Mouse (Mus musculus) c-Kit-positive CD71-negative TER-119-negative erythroid progenitor cells, embryonic 14.5 days (primary cell): ENCODE measurements around the gene Gm49337.
A peak's percentile ranks its signal among the peaks of the same experiment; 100 is the strongest.

Experiments used
- DNase-seq: peaks from one replicate; pipeline ENCODE4 v3.0.0-alpha.2; 2013; ENCODE audit warnings: low read depth

Gm49337 gene

DNA sequence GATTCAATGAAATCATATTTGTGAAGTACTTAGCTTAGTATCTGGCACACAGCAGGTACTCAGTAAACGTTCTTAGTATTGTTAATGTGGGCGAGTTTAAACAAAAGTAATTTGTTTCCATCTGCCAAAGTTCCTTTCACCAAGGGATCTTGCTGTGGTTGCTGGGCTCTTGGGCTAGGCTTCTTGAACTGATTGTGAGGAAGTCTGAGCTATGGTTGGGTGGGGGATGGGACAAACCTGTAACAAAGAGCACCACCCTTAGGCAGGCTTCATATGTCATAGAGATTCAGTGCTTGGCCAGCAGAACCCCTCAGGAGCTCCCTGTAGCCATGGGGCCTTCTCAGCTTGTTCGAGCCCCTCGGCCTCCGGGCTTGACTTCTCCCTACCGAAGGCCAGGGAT lies at the start of gene Gm49337, which contains the start of gene 1700042G07Rik:
Gene Gm49337 (plus strand): TSS at position 313 of the 400 bp plus-strand sequence.
Gene 1700042G07Rik (plus strand): TSS at position 301 of the 400 bp plus-strand sequence.
- no peak for DNase-seq

DNA sequence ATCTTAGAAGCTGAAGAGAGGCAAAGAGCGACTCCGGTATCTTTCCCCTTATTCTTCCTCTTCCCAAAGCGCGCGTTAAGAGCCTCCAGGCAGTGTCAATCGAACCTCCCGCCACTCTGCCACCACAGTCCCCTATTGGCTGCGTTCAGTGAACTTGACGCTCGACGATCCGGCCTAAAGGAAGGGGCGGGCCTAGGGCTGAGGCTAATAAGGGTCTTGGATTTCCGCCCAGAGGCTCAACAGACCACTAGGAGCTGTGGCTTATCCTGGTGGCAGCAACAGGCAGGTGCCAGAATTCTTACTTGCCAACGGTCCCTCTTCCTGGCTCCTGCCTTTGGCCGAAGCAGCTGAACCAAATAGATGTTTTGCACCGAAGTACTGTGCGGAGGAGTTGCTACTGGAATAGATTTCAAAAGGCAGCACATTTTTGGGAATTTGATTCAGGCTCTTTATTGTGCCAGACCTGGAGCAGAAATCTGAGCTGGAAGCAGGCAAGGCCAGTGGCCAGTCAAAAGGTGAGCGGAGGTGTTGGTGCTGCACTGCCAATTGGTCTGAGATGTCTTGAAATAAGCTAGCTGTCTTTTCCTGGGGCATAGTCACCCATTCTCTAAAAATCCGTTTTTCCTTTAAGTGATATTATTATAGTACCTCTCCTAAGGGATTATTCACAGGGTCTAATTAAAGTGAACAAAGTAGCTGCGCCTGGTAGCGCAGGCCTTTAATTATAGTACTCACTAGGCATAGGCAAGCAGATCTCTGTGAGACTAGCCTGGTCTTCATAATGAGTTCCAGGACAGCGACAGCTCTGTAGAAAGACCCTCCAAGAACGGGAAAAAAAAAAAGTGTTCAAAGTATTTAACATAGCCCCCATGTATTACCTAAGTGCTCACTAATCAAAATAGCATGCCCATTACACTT lies 49.3 kb upstream of the Gm49337 start, which contains the start of the genes Rad54l and Pomgnt1:
Gene Rad54l (minus strand): TSS at position 89 of the 918 bp plus-strand sequence.
Gene Pomgnt1 (plus strand): TSS at position 239 of the 918 bp plus-strand sequence.
- DNase-seq = peak; percentile 87

DNA sequence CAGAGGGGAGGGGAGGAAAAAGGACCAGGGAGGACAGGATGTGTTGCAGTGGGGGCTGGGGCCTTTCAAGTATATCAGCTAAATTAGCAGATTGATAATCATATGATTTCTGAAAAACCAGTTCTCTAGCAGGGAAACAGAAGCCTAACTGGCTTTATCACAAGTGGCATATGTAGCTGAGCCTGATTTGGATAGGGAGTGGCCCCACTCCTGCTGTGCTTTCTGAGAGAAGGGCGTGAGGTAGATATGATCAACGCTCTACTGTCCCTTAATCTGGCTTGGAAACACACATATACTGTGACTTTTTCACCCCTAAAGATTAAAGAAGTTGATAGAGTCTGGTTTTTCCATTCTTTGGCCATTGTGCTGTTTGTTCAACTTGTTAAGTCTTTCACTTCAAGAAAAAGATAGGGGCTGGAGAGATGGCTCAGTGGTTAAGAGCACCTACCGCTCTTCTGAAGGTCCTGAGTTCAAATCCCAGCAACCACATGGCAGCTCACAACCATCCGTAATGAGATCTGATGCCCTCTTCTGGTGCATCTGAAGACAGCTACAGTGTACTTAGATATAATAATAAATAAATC lies 47.3 kb upstream of the Gm49337 start:
- no peak for DNase-seq

DNA sequence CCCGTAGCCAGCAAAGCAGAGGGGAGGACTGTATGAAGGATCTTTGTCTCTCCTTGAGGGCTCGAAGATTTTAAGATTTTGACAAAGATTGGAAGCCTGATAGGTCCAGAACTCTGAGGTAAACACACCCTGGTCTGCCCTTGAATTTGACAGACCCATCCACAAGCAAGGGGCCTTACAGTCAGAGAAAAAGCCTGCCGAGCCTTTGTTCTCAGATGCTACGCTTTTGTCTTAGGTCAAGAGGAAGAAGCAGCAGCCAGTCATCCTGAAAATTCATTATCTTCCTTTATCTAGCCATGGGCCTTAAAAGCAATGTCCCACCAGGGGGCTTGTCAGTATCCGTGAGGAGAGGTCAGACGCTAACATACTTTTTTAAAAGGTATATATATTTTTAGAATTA lies 45.2 kb upstream of the Gm49337 start:
- DNase-seq = no peak

DNA sequence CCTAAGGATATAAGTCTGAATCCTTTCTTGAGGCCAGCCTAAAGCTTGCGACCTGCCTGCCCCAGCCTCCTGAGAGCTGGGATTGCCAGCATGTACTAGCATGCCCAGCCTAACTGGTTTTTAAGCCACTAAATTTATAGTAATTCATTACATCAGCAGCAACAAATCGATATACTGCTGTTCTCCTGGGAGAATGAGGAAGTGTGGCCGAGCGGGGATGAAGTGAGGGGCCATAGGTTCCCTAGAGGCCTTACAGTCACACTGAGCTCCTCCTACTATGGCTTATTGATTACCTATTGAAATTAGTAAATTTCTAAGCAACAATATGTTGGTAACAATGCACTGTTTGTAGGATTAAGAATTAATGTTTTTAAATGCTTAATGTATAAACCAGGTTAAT lies 40.1 kb upstream of the Gm49337 start:
- no peak for DNase-seq

DNA sequence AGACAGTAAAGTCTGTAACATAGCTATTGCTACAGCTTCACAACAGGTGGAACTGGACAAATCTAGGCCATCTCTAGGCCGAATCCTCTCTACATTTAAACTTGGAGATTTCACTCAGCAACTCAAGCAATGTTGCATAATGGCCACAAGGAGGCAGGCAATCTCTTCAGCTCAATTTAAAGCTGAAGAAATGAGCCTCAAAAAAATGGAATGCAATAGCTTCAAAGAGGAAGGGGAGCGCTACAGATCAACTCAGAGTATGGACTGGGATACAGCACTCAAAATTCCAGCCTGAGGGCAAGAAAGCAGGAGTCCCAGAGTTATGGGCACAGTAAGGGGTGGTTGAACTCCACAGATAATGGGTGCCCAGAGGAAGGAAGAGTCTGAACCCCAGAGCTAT lies 38.2 kb upstream of the Gm49337 start:
- DNase-seq = no peak

DNA sequence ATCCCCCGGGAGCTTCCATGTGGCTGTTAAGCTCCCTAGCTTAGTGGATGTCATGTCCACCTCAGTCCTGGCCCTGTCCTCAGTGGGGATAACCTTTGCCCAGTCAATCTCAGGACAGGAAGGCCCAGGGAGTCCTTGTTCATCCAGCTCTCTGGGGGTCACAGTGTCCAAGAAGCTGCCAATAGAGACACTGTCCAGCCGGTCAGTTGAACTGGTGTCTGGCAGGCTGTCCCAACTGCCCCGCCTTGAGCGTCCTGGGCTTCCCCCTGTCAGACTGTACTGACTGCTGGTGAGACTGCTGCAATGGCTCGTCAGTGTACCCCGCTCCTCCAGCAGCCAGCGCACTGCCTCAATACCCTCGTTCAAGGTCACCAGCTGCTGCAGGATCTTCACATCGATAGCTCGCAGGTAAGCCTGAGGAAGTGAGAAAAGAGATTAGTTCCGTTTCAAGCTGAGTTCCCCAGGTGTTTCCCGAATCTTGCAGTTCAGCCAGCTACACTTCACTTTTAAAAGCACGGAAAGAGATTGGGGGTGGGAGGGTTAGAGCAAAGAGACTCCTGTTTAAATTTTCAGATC lies 35.7 kb upstream of the Gm49337 start:
- DNase-seq = no peak

DNA sequence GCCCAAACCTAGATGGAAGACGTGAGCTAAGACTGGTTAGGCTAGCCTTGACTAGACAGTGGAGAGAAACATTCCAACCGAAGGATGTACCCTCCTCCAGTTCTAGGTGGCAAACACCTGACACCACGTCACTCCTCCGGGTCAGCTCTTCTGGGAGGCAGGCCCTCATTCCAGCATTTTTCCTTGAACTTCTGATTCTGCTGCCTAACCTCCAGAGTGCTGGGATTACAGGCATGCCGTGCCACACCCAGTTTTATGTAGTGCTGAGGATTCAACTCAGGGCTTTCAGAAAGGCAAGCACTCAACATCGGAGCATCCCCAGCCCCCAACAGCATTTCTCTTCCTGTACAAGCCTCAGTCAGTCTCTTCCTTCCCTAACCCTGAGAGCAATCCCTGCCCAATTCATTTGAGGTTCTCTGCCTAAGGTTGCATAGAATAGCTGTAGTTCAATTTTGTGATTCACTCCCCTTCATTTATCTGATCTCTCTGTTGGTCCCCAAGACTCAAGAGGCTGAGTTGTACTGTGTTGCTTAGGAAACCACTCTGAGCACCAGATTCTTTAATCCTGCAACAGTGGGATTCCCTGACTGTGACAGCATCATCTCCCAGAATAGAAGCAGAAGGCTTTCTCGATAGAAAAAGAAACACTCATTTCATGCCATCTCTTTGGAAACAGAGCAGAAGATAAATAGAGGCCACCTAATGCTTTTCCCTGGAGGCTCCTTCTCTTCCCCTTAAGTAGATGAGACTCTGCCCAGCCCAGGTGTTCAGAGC lies 32.2 kb upstream of the Gm49337 start:
- DNase-seq = no peak

DNA sequence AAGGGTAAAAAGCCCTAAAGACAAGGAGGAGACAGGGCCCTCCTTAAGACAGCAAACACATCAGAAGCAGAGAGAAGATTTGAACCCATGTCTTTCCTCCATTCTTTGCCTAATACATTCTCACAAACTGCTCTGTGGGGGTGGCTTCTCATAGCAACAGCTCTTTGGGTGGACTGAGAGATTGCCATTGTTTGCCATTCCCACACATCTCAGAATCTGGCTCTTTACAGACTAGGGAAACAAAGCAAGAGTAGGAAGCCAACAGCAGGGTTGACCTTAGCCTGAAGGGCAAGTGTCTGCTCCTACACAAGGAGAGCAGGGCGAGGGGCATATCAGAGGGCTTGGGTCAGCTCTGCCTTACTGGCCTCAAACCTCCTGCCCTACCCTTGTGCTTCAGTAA lies 31.4 kb upstream of the Gm49337 start:
- no peak for DNase-seq

DNA sequence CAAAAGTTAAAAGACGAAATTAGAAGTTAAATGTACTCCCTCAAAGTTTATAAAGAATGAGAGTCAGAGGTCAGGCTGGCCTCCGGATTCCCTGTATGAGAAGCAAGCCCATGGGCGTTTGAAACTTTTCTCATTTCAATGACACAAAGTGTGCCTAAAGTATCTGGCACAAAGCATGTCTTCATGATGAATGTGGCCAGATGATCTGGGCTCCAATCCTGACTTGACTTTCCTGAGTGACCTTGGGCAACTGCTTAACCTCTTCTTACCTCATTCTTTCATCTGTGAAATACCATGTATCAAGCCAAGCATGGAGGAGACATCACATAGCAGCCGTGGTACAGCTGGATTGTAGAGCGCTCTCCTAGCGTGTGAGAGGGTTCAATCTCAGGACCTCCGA lies 30.9 kb upstream of the Gm49337 start:
- DNase-seq = no peak

DNA sequence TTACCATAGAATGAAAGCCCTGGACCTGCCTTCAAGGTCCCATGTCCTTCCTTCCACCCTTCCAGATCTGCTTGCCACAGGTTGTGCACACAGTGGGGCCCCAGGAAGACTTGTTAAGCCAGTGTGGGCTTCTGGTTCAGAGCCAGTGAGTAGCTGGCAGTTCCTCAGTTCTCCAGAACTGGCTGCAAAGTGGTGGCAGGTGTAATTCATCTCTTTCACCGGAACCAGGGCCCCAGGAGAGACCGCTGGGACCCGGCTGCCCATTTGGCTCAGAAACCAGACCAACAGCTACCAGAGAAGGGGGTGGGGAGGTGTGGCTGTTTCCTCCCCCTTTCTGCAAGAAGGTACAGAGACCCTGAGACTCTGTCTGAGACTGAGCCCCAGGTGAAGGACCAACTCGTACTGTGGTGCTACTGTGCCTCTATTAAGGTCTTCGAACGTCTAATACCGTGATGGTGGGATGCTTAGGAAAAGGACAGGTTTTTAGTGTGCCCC lies 29.8 kb upstream of the Gm49337 start:
- DNase-seq = no peak

DNA sequence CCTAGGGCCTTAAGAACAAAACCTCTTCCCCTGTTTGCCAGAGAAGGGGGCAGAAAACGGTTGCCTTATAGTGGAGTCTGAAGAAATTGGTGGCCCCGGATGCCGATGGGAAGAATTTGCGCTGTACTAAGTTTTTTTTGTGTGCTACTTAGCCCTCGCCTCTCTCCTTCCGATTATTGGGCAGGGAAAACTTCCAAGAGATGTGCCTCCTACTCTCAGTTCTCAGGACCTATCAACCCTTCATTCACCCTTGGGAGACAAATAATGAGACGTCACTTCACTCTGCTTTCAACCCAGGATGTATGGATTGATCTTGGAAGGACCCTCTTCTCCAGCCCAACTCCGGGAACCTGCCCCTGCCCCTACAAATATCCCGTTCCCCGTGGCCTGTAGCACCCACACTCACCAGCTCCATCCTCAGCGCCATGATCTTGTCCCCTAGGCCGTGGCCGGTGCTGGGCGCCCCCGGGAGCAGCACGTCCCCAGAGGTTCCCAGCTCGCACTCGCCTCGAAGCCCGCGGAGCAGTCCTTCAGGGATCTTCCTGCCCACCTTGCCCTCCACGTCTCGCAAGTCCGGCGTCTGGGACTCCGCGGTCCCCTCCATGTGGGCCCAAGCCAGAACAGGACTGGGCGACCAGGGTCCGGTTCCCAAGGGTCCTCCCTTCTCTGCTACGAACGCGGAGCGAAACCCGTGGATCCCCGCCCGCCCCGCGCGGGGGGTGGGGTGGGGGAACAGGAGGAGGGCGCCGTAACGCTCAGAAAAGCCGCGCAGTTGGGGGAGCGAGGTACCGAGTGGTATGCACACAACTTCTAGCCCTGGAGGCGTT lies 29.1 kb upstream of the Gm49337 start:
- no peak for DNase-seq

DNA sequence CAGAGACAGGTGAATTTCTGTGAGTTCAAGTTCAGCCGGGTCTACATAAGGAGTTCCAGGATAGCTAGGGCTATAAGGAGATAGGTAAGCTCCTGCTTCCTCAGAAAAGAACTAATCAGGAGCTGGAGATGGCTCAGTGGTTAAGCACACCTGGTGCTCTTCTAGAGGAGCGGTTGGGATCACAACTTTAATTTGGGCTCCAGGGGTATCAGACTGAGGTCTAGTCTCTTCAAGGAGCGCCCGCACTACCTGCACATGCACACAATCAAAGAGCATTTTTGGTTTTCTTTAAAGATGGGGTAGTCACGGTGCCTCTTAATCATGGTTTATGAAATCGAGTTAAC lies 23.4 kb upstream of the Gm49337 start:
- no peak for DNase-seq

DNA sequence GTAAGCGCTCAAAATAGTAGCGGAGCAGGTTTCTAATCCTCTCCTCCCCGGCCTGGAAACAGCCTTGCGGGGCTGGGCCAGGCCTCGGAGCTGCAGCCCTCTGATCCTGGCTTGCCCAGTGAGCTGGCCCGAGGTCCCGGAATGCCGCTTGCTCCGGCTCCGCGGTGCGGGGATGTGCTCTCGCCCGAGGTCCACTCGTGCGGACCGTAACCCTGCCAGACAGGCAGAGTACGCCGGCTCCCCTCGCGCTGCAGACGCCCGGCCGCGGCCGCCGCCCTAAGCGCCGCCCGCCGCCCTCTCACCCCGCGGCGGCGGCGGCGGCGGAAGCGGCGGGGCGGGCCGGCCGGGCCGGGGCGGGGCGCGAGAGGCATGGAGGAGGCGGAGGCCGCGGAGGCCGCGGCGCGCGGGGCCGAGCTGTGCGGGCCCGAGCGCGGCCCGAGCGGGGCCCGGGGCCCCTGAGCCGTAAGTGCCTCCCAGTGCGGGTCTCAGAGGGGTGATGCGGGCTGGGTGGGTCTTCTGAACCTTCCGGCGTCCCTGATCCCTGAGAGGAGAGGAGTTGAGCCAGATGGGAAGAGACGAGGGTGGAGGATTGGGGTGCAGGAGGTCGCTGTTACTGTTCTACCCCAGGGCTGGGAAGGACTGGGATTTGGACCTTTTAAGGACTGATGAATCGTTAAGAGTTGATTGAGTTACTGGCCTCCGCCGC lies 22.9 kb upstream of the Gm49337 start:
- DNase-seq = no peak

DNA sequence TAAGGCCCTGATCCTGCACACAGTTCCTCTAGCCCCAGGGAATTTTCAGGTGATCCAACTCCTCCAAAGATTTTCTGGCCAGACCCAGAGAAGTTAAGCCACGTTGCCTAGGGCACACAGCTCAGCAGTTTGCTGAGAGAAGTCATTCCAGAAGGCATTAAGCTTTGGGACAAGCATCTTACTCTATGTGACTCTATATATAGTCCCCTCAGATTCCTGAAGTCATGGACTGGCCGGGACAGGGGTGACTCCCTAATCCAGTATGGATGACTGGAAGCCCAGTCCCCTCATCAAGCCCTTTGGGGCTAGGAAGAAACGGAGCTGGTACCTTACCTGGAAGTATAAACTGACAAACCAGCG lies 22.3 kb upstream of the Gm49337 start:
- DNase-seq = no peak

DNA sequence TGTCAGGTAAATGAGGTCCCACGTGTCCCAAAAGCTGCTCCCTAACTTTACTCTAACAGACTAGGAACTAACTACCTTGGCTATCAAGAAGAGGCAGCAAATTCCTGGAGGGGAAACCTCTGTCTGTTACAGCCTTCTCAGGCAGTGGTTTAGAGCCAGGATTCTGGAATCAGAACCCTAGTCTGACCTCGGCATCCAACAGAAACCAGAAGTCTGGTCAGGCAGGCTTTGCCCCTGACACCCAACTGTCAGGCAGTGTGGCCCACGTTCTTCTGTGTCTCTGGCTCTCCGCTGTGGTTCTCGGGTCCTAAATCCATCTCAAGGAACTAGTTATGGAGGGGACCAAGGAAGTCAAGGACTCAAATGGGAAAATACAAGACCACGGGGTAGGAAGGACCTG lies 21.9 kb upstream of the Gm49337 start, which contains the start of gene Lurap1:
Gene Lurap1 (minus strand): TSS at position 101 of the 400 bp plus-strand sequence.
- no peak for DNase-seq

DNA sequence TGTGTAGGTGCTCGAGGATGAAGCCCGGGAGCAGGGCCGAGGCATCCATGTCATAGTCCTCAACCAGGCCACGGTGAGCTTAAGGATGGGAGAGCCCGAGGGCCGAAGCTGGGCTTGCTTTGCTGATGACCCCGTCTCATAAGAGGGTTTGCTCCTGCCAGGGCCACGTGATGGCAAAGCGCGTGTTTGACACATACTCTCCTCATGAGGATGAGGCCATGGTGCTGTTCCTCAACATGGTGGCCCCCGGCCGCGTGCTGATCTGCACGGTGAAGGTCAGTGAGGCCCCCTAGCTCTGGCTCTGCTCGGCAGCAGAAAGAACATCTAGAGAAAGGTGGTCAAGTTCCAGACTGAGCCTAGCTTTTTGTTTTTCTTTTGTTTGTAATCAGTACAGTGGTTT lies 20.5 kb upstream of the Gm49337 start:
- DNase-seq = no peak

DNA sequence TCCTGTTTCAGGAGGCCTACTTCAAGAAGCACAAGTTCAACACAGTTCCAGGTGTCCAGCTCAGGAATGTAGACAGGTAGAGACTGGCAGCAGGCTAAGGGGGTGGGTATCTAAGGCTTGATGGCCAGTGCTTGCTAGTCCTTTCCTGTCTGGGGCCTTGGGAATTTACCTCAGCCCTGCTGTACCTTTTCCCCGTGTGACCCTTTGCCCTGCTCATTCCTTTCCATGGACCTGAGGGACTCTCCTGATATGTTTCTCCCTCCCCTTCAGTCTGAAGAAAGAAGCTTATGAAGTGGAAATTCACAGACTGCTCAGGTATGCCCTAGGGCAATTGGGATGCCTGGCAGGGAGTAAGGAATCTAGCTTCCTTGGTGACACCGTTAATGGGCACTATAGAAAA lies 15.3 kb upstream of the Gm49337 start:
- DNase-seq = no peak

DNA sequence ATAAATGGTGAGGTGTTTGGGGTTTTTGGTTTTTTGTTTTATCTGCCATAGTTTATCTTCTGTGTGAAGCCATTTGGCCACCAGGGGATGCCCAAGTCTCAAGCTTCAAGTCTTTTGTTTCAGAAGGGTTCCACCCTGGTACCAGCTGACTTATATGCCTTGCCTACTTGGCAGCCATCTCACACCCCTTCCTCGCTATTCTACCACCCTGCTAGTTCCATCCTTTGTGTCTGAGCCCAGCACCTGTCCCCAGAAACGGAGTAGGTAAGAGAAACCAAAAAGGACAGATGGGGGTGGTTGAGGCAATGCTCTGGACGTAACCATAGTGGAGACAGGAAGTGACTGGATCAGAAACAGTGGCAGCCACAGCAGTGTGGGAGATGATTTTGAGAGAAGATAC lies 13.3 kb upstream of the Gm49337 start:
- DNase-seq = no peak

DNA sequence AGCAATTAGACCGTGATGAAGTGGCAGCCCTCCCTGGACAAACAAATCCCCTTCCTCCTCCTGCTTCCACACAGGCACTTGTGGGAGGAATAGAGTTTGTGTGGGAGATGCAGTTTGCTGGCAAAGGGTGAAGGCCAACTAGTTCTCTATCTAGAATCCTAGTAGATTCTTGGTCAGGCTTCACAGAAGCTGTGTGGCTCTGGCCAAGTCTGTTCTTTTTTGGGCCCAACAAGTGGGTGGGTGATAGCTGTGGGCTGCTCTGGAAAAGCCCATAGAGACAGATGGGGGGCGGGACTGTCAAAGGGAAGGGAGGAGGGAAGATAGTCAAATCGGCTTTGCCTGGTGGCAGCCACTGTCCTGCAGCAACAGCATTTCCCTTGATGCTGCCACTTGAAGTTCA lies 12.4 kb upstream of the Gm49337 start:
- no peak for DNase-seq

DNA sequence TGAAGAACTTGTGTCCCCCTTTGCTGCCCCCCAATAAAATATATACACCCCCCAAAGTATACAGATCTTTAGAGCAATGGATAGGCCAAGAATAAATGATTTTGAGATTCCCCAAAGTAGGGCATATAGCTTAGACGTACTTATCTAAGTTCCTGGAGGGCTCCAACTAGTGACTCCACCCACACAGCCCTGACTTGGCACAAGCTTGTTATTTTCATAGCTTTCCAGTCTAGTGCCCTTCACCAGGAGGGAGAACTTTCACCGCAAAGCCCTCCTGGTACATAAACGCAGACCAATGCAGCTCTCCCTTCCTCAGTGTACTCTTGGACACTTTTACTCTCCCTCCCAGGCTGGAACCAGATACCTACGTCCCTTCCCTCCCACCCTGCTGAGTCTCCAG lies 11.0 kb upstream of the Gm49337 start:
- DNase-seq = no peak
